Mouse (Mus musculus): ENCODE measurements around the gene Sema3e.

DNA sequence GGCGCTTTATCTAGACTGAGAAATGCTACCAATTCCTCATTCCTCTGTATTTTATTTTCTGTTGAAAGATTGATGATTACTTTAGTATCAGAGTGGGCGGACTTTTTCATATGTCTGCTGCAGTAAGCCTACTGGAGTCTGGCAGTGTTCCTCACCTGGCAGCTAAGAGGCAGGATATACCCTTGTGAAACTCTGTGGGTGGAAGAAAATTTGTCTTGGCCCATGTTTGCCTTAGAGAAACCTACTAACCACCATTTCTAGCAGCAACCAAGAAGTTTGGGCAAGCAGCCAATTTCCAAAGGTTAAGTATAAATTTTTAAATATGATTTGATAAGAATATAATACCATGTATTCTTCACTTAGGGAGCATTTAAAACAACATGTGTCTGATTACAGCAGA, 63.0 kb downstream of the Sema3e start:
- no peak for TF ChIP-seq MAFK (IDR thresholded peaks at IDR 0.05; ENCODE audit: insufficient read depth, low read depth, low read length)
- TF ChIP-seq CHD2 (IDR thresholded peaks at IDR 0.05; ENCODE audit: low read depth, low read length): no peak
- no peak for TF ChIP-seq ZNF384 (IDR thresholded peaks at IDR 0.05; ENCODE audit: low read depth, low read length)
- no peak for TF ChIP-seq ZC3H11A (IDR thresholded peaks at IDR 0.05; ENCODE audit: borderline replicate concordance, low read depth, low read length)
- no peak for TF ChIP-seq HCFC1 (IDR thresholded peaks at IDR 0.05; ENCODE audit: borderline replicate concordance, insufficient read depth, low read length)
